In the genomic region with DNA sequence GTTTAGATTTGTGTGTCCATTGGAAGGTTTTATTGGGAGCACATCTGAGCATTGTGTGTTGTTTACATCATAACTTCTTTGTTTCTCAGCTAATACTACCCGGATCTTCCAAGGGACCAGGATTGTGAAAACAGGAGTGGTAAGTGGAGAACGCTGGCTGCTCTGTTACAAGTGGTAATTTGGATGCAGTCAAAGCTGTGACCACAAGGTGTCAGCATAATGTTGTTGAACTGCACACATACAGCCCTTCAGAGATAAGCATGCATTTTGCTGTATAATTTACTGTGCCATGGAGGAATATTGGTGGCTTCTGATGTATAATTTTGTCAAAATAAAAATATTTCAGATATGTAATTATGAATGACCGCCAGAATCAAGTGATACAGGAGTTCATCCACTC, we compare ENCODE assay signal across 9 mouse cellular contexts.
DNase-seq lines count a peak whose midpoint lies in the region; ATAC-seq and TF ChIP-seq lines count a peak whose summit lies in the region.
"Had no signal": no experiment of that assay in that cellular context is flagged by ENCODE, and none has a peak within 500 bp of the region (broad histone marks: within the 10 kb centered on the region; RNA-seq: fewer than 3 reads in every experiment).

No protein-coding gene starts in this region.

- H3K27ac ChIP-seq in kidney, postnatal 0 days: no peak overlapping the region
- H3K27ac ChIP-seq in liver, embryonic 14.5 days: no peak overlapping the region
- H3K27ac ChIP-seq: macrophage had no signal

- TF ChIP-seq EP300 in liver, embryonic 14.5 days (IDR thresholded peaks at IDR 0.05; ENCODE audit: low read depth): no peak

- no peaks in the 10 kb centered on the region for H3K9me3 ChIP-seq in kidney, postnatal 0 days (replicated peaks; ENCODE audit: low read length)
- no peaks in the 10 kb centered on the region for H3K9me3 ChIP-seq in liver, embryonic 14.5 days (ENCODE audit: control insufficient read depth, low read length)

- H3K4me1 ChIP-seq in kidney, postnatal 0 days (replicated peaks; ENCODE audit: insufficient read depth, low read length): no peaks in the 10 kb centered on the region
- H3K4me1 ChIP-seq in liver, embryonic 14.5 days (replicated peaks; ENCODE audit: control insufficient read depth in 2 of 2, insufficient read depth in 2 of 2, low read length in 1 of 2): no peaks in the 10 kb centered on the region

- no peaks in the 10 kb centered on the region for H3K27me3 ChIP-seq in kidney, postnatal 0 days (ENCODE audit: insufficient read depth, low read length)
- H3K27me3 ChIP-seq in liver, embryonic 14.5 days (ENCODE audit: control insufficient read depth, insufficient read depth, low read length): no peaks in the 10 kb centered on the region

- no peak overlapping the region for H3K4me3 ChIP-seq in kidney, postnatal 0 days (replicated peaks; ENCODE audit: low read depth, low read length)
- H3K4me3 ChIP-seq in liver, embryonic 14.5 days (ENCODE audit: insufficient read depth in 1 of 2, low read depth in 2 of 2, low read length in 2 of 2): no peak overlapping the region

- peak; percentile 69 for DNase-seq in testis, postnatal 10 days (ENCODE audit: low spot score)
- no peak for DNase-seq in testis, postnatal 14 days (ENCODE audit: low spot score)
- DNase-seq in cerebellum, postnatal 10 days: peak; percentile 83 to 86
- peak; percentile 58 to 59 for DNase-seq in frontal cortex, postnatal 25 days (ENCODE audit: low spot score in 2 of 2)
- peak; percentile 77 for DNase-seq in kidney, postnatal 0 days (ENCODE audit: low spot score)
- peak in 1 of 3 experiments; percentile 13 for DNase-seq in liver, embryonic 14.5 days (ENCODE audit: low read depth in 3 of 3, low spot score in 3 of 3)
- DNase-seq in ovary, postnatal 14 days (ENCODE audit: low spot score): peak; percentile 56

- H3K9ac ChIP-seq in kidney, postnatal 0 days (ENCODE audit: low read depth, low read length): no peak overlapping the region
- no peak overlapping the region for H3K9ac ChIP-seq in liver, embryonic 14.5 days (replicated peaks)

- ATAC-seq in kidney, postnatal 0 days (replicated peaks; ENCODE audit: low FRiP score, low read depth): no peak
- no peak for ATAC-seq in liver, embryonic 14.5 days (ENCODE audit: insufficient read depth)
- no peak for ATAC-seq in erythroid progenitor cell, adult 5-6 weeks (replicated peaks; ENCODE audit: low FRiP score, poor library complexity, severe bottlenecking)

- H3K36me3 ChIP-seq in kidney, postnatal 0 days (ENCODE audit: insufficient read depth, low read length): 0 out of 2 replicates have a peak, but pooled peaks cover 4% of the 10 kb centered on the region
- H3K36me3 ChIP-seq in liver, embryonic 14.5 days (replicated peaks; ENCODE audit: control insufficient read depth, insufficient read depth, low read depth): no peaks in the 10 kb centered on the region

- 46% methylated on average over 3 of the region's 3 CpGs for WGBS in kidney, postnatal 0 days
- 28% methylated on average over 3 of the region's 3 CpGs for WGBS in liver, embryonic 14.5 days (ENCODE audit: insufficient replicate concordance)

- peak; percentile 92 for TF ChIP-seq CTCF in kidney, postnatal 0 days (IDR thresholded peaks at IDR 0.05; ENCODE audit: low read depth)
- TF ChIP-seq CTCF in liver, embryonic 14.5 days (IDR thresholded peaks at IDR 0.05; ENCODE audit: low read depth): peak; percentile 58; the same call in 1 of the 2 replicates

- H3K4me2 ChIP-seq in kidney, postnatal 0 days (ENCODE audit: low read length): no peak overlapping the region
- H3K4me2 ChIP-seq in liver, embryonic 14.5 days (ENCODE audit: low read depth): no peak overlapping the region
